Mouse (Mus musculus) forebrain, embryonic 14.5 days (tissue): ENCODE results near the gene Rtn4. TPM values are rescaled to one million over a fixed set of nuclear protein-coding genes. Genes with fewer than 3 reads are reported as not detected.

Experiments
- ATAC-seq: fragments of 200-750 bp; cut with Nextera tagmentation; 2 replicates; pipeline ENCODE4 v1.8.0; 2017; ENCODE audit warnings: mild to moderate bottlenecking, moderate library complexity
- DNase-seq: peaks from one replicate; pipeline ENCODE4 v3.0.0-alpha.2; 2015; ENCODE audit warnings: low spot score
- H3K27ac ChIP-seq: fragments of 300-500 bp; sonication (generic); 2 replicates; pipeline ENCODE4 v1.5.1; 2014; ENCODE audit warnings: low read depth, mild to moderate bottlenecking, control low read depth, low read length, moderate library complexity
- H3K27me3 ChIP-seq: fragments of 300-500 bp; sonication (generic); replicated peaks from 2 replicates; pipeline ENCODE4 v1.6.1; 2014; ENCODE audit warnings: low read length, control low read depth, mixed read lengths; ENCODE audit not compliant: control insufficient read depth, insufficient read depth
- H3K36me3 ChIP-seq: fragments of 300-500 bp; sonication (generic); 2 replicates; pipeline ENCODE4 v1.6.1; 2014; ENCODE audit warnings: low read length, control low read depth; ENCODE audit not compliant: control insufficient read depth, insufficient read depth
- H3K4me1 ChIP-seq: fragments of 300-500 bp; sonication (generic); 2 replicates; pipeline ENCODE4 v1.6.1; 2014; ENCODE audit warnings: antibody characterized with exemption, low read length, control low read depth; ENCODE audit not compliant: control insufficient read depth, insufficient read depth
- H3K4me2 ChIP-seq: fragments of 300-500 bp; sonication (generic); 2 replicates; pipeline ENCODE4 v1.6.1; 2014; ENCODE audit warnings: mild to moderate bottlenecking, control low read depth, low read length
- H3K4me3 ChIP-seq: fragments of 300-500 bp; sonication (generic); 2 replicates; pipeline ENCODE4 v1.5.1; 2014; ENCODE audit warnings: low read depth, low read length, control low read depth
- H3K9ac ChIP-seq: fragments of 300-500 bp; sonication (generic); 2 replicates; pipeline ENCODE4 v1.6.1; 2014; ENCODE audit warnings: mild to moderate bottlenecking, low read length, control low read depth, moderate library complexity
- H3K9me3 ChIP-seq: fragments of 300-500 bp; sonication (generic); replicated peaks from 2 replicates; pipeline ENCODE4 v1.6.1; 2016; ENCODE audit warnings: low read length, control low read depth, mixed read lengths; ENCODE audit not compliant: control insufficient read depth
- WGBS: fragments of 180-500 bp; shearing (Covaris S2); extraction: QIAGEN DNeasy Blood & Tissue Kit; methylation state at CpG from one replicate; pipeline ENCODE4 v1.1.7; 2014; 5-methylcytosine and 5-hydroxymethylcytosine counted together
- polyA plus RNA-seq: library from polyadenylated mRNA; unstranded; fragments of >200 nt; fragmentation: Nextera tagmentation; extraction: Ambion mirVana; gene quantifications from 2 replicates; pipeline ENCODE4 v1.2.1, GENCODE M21; 2014

Gene Rtn4
- polyA plus RNA-seq, 1 experiment from 2014 or later = 133 TPM

DNA sequence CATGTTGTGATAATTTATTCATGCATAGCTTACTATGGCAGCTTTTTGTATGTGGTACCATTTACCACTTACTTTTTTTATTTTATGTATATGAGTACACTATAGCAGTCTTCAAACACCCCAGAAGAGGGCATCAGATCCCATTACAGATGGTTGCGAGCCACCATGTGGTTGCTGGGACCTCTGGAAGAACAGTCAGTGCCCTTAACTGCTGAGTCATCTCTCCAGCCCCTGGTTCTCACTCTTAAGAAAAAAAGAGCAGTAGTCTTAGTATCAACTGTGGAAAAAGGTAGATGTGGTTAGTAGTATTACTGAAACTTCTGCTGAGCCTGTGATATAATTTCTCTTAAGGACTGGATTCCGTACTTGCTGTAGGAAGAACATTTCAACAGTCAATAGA is 31.5 kb downstream of the Rtn4 start:
- Histone ChIP-seq H3K4me3 (no peak overlapping the region), H3K27ac (no peak overlapping the region), H3K4me2 (no peak overlapping the region), H3K27me3 (no peaks in the 10 kb centered on the region), H3K36me3 (0 out of 2 replicates have a peak, but pooled peaks cover 3% of the 10 kb centered on the region), H3K9me3 (no peaks in the 10 kb centered on the region), H3K9ac (no peak overlapping the region), H3K4me1 (0 out of 2 replicates have a peak, but pooled peaks cover 2% of the 10 kb centered on the region)
- WGBS = 98% methylated on average over 2 of the region's 2 CpGs
- DNase-seq (no peak), ATAC-seq (no peak)

DNA sequence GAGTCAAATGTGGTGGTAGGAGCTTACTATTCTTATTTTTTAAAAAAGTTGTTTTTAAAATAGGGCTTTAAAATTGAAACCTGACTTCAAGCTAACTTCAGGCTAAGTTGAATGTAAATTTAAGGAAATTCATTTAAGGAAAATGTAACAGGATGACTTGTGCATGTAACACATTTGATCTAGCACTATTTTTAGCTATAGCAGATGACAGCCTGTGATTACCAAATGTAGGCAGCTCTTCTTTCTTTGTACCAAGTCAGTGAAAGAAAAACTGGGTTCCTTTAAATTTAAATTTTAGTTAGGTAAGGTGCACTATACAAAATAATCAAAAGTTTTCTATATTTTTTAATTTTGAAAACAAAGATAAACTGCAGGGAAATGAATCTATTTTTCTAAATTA is 32.4 kb downstream of the Rtn4 start:
- Histone ChIP-seq H3K9ac (no peak overlapping the region), H3K4me1 (0 out of 2 replicates have a peak, but pooled peaks cover 2% of the 10 kb centered on the region), H3K36me3 (0 out of 2 replicates have a peak, but pooled peaks cover 3% of the 10 kb centered on the region), H3K4me2 (no peak overlapping the region), H3K27ac (no peak overlapping the region), H3K27me3 (no peaks in the 10 kb centered on the region), H3K4me3 (no peak overlapping the region), H3K9me3 (no peaks in the 10 kb centered on the region)
- DNase-seq (no peak), ATAC-seq (no peak)

GRCm38 (mm10) chr11:29725610-29726009 is 32.9 kb downstream of the Rtn4 start:
- H3K4me3 ChIP-seq = no peak overlapping the region
- no peak overlapping the region for H3K9ac ChIP-seq
- no peaks in the 10 kb centered on the region for H3K27me3 ChIP-seq
- no peak for DNase-seq
- no peak overlapping the region for H3K27ac ChIP-seq
- 0 out of 2 replicates have a peak, but pooled peaks cover 3% of the 10 kb centered on the region for H3K36me3 ChIP-seq
- ATAC-seq = no peak
- H3K4me2 ChIP-seq = no peak overlapping the region
- WGBS = 78% methylated on average over 1 of the region's 1 CpGs
- no peaks in the 10 kb centered on the region for H3K9me3 ChIP-seq
- H3K4me1 ChIP-seq = 0 out of 2 replicates have a peak, but pooled peaks cover 2% of the 10 kb centered on the region

DNA sequence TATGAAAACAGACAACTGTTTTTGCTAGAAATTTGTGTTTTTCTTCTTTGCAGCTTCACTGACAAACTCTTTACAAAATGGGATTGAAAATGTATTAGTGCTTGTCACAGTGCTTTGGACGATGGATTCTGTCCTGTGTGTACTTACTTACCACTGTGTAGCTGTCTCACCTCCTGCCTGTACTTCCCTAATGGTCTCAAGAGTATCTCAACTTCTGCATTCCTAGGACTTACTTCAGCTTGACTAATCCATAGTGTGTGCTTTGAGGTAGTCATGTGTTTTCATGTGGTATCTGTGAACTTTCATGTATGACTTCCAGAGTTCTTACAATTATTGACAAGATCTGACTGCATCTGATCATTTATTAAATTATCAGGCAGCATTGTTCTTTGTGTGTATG is 35.2 kb downstream of the Rtn4 start:
- no peak for ATAC-seq
- 89% methylated on average over 1 of the region's 1 CpGs for WGBS

DNA sequence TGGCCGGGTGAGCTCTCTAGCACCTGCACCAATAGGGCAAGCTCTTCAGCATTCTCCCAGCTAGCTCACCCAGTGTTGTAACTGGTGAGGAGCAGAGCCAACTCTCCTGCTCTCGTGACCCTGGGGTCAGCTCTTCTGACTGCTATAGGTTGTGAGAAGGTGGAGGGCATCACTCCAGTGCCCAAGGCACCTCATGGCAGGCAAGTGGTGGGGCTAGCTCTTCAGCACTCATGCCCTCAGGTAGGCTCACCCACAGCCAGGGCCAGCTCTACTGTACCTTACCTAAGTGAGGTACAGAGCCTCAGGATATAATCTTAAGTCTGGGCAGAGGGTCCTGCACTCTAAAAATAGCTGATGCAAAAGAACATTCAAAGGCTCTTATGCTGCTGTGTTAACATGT is 47.0 kb downstream of the Rtn4 start:
- DNase-seq = no peak
- H3K9me3 ChIP-seq = no peaks in the 10 kb centered on the region
- H3K4me3 ChIP-seq = no peak overlapping the region
- no peak overlapping the region for H3K4me2 ChIP-seq
- no peak overlapping the region for H3K27ac ChIP-seq
- no peaks in the 10 kb centered on the region for H3K27me3 ChIP-seq
- peaks cover 39% of the 10 kb centered on the region for H3K36me3 ChIP-seq
- ATAC-seq = peak; percentile 23; the same call in 1 of the 2 replicates
- WGBS = 98% methylated on average over 2 of the region's 2 CpGs
- H3K9ac ChIP-seq = no peak overlapping the region
- no peaks in the 10 kb centered on the region for H3K4me1 ChIP-seq

More for the DNA sequence above, 35.2 kb downstream of the Rtn4 start:
- Histone ChIP-seq H3K9me3 (no peaks in the 10 kb centered on the region), H3K9ac (no peak overlapping the region), H3K4me1 (0 out of 2 replicates have a peak, but pooled peaks cover 2% of the 10 kb centered on the region), H3K4me2 (no peak overlapping the region), H3K4me3 (no peak overlapping the region), H3K27ac (no peak overlapping the region), H3K36me3 (no peaks in the 10 kb centered on the region), H3K27me3 (no peaks in the 10 kb centered on the region)
- DNase-seq = no peak

DNA sequence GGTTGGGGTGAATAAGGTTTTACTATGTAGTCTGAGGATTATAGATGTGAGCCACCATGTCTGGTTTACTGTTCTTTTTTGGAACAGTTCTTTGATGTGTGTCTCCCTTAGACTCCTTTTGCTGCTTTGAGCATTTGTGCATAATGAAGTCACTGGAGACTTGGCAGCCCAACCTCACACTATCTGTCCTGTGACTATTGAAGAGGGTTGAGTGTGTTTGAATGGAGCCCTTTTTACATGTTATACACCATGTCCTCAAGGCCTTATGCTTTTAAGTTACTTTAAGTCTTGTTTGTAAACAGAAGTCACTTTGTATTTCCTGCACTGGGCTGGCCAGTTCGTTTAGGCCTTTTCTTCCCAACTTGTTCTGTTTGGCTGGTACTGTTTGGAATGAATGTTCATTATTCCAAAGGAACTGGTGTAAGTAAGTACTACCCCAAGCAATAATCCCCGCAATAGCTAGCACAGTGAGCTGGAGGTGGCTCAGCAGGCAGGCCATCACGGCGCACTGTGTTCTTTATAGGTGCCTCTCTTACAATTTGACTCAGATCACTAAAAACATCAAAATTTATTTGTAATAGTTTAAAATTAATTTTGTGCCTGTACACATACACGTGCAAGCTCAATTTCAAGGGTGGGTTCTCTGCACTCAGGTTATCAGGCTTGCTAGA is 52.1 kb downstream of the Rtn4 start:
- no peak overlapping the region for H3K4me2 ChIP-seq
- no peak overlapping the region for H3K9ac ChIP-seq
- no peaks in the 10 kb centered on the region for H3K27me3 ChIP-seq
- no peaks in the 10 kb centered on the region for H3K9me3 ChIP-seq
- no peak overlapping the region for H3K27ac ChIP-seq
- no peaks in the 10 kb centered on the region for H3K4me1 ChIP-seq
- H3K36me3 ChIP-seq = peaks cover 45% of the 10 kb centered on the region
- ATAC-seq = peak; percentile 30
- DNase-seq = peak; percentile 11
- H3K4me3 ChIP-seq = no peak overlapping the region
- 75% methylated on average over 5 of the region's 5 CpGs for WGBS

- Histone ChIP-seq H3K27me3 (no peaks in the 10 kb centered on the region), H3K27ac (no peak overlapping the region), H3K9ac (no peak overlapping the region), H3K36me3 (peaks cover 45% of the 10 kb centered on the region), H3K9me3 (no peaks in the 10 kb centered on the region), H3K4me3 (no peak overlapping the region), H3K4me1 (no peaks in the 10 kb centered on the region), H3K4me2 (no peak overlapping the region)
- 71% methylated on average over 2 of the region's 2 CpGs for WGBS
- DNase-seq (no peak), ATAC-seq (no peak)
Measured at GRCm38 (mm10) chr11:29745513-29745912, 52.8 kb downstream of the Rtn4 start.

DNA sequence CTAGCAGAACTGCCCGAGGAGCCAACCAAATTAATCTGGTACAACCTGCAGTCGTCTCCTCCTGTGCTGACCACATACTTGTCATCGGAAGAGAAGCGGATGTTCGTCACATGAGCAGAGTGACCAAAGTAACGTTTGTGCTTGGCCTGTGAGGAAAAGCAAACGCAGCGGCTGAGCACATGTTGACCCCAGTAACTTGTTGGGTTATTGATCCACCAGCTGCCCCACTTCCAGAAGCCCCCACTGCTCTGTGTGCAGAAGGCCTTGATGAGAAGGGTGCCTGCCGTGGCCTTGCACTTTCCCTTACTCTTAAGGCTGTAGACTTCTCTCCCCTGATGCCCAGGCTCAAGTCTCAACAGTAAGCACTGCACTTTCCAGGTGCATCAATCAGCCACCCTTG is 53.5 kb downstream of the Rtn4 start:
- no peak overlapping the region for H3K27ac ChIP-seq
- H3K9me3 ChIP-seq = no peaks in the 10 kb centered on the region
- no peaks in the 10 kb centered on the region for H3K27me3 ChIP-seq
- H3K4me2 ChIP-seq = no peak overlapping the region
- peaks cover 45% of the 10 kb centered on the region for H3K36me3 ChIP-seq
- no peak for ATAC-seq
- H3K9ac ChIP-seq = no peak overlapping the region
- DNase-seq = no peak
- H3K4me3 ChIP-seq = no peak overlapping the region
- 93% methylated on average over 9 of the region's 9 CpGs for WGBS
- no peaks in the 10 kb centered on the region for H3K4me1 ChIP-seq

DNA sequence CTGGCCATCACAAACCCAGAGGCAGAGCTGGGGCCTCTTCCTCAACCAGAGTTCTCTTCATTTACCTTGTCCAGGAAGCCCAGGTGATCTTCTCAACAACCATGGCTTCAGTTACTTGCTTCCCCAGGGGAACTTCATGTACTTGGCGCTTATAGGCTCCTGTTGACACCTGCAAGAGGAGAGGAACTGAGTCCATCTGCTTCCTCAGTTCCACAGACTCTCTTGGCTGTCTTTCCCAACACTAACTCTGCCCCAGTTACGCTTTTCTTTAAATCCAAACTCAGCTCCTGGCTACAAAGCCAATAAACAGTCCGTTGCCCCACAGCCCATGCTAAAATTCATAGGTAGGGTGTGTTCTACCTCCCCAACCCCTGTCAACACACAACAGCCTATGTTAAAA is 54.6 kb downstream of the Rtn4 start:
- H3K27ac ChIP-seq = no peak overlapping the region
- WGBS = 90% methylated on average over 3 of the region's 3 CpGs
- DNase-seq = no peak
- ATAC-seq = no peak
- H3K36me3 ChIP-seq = peaks cover 35% of the 10 kb centered on the region
- H3K4me2 ChIP-seq = no peak overlapping the region
- no peak overlapping the region for H3K9ac ChIP-seq
- H3K27me3 ChIP-seq = no peaks in the 10 kb centered on the region
- H3K9me3 ChIP-seq = no peaks in the 10 kb centered on the region
- H3K4me3 ChIP-seq = no peak overlapping the region
- no peaks in the 10 kb centered on the region for H3K4me1 ChIP-seq
